Mouse (Mus musculus): ENCODE data around the gene Gm498. TPM values are rescaled to one million over a fixed set of nuclear protein-coding genes. Genes with fewer than 3 reads are reported as not detected.

Gm498 gene
- total and polyA plus RNA-seq, 2 experiments from 2014 or later: not detected

- Histone ChIP-seq H3K4me2 (ENCODE audit: low read depth, low read length, poor library complexity, severe bottlenecking) (no peak overlapping the region), H3K27ac (ENCODE audit: low read depth, low read length) (no peak overlapping the region), H3K36me3 (ENCODE audit: insufficient read depth, low read length) (no peaks in the 10 kb centered on the region), H3K27me3 (ENCODE audit: insufficient read depth, low read length) (no peaks in the 10 kb centered on the region), H3K9ac (replicated peaks; ENCODE audit: low read length, poor library complexity, severe bottlenecking) (no peak overlapping the region), H3K4me3 (ENCODE audit: low read depth, low read length) (no peak overlapping the region), H3K4me1 (ENCODE audit: insufficient read depth, low read length) (no peaks in the 10 kb centered on the region), H3K9me3 (ENCODE audit: low read length) (no peaks in the 10 kb centered on the region)
- no peak for ATAC-seq (ENCODE audit: low FRiP score)
- DNase-seq (ENCODE audit: low spot score): peak; percentile 41
- 72% methylated on average over 14 of the region's 14 CpGs for WGBS
- TF ChIP-seq CTCF (IDR thresholded peaks at IDR 0.05): no peak
Observed at GRCm38 (mm10) chr7:143942941-143943691, 76.5 kb downstream of the Gm498 start.

GRCm38 (mm10) chr7:143944421-143944980 is 77.9 kb downstream of the Gm498 start:
- Histone ChIP-seq H3K27me3 (ENCODE audit: insufficient read depth, low read length) (no peaks in the 10 kb centered on the region), H3K4me1 (ENCODE audit: insufficient read depth, low read length) (no peaks in the 10 kb centered on the region), H3K9ac (replicated peaks; ENCODE audit: low read length, poor library complexity, severe bottlenecking) (no peak overlapping the region), H3K36me3 (ENCODE audit: insufficient read depth, low read length) (no peaks in the 10 kb centered on the region), H3K4me2 (ENCODE audit: low read depth, low read length, poor library complexity, severe bottlenecking) (no peak overlapping the region), H3K4me3 (ENCODE audit: low read depth, low read length) (no peak overlapping the region), H3K9me3 (ENCODE audit: low read length) (no peaks in the 10 kb centered on the region), H3K27ac (ENCODE audit: low read depth, low read length) (no peak overlapping the region)
- 55% methylated on average over 6 of the region's 6 CpGs for WGBS
- DNase-seq (ENCODE audit: low spot score): peak; percentile 77
- no peak for TF ChIP-seq CTCF (IDR thresholded peaks at IDR 0.05)
- no peak for ATAC-seq (ENCODE audit: low FRiP score)

Small RNA genes lying within 50 kb of the gene (microRNA-seq; reads per million reads assigned to microRNA genes)
- gene Mir6404 (ENCODE audit: borderline number of aligned reads): not detected

Other genes starting within 250 kb of the Gm498 start
- 0.09 and 0.11 TPM in 2 replicates for gene Tnfrsf26, start 238.1 kb upstream of the Gm498 start, total RNA-seq (2014; rRNA removed)
- 0.05 and 0.10 TPM in 2 replicates for gene Tnfrsf26, start 238.1 kb upstream of the Gm498 start, polyA plus RNA-seq (2015; fragmentation: Nextera tagmentation; extraction: Ambion mirVana)
- 1.6 and 2.6 TPM in 2 replicates for gene Tnfrsf22, start 217.2 kb upstream of the Gm498 start, total RNA-seq (2014; rRNA removed)
- 4.9 and 6.7 TPM in 2 replicates for gene Tnfrsf22, start 217.2 kb upstream of the Gm498 start, polyA plus RNA-seq (2015; fragmentation: Nextera tagmentation; extraction: Ambion mirVana)
- gene Tnfrsf23, start 181.0 kb upstream of the Gm498 start, total RNA-seq (2014; rRNA removed): 1.2 and 1.6 TPM in 2 replicates
- gene Tnfrsf23, start 181.0 kb upstream of the Gm498 start, polyA plus RNA-seq (2015; fragmentation: Nextera tagmentation; extraction: Ambion mirVana): 0.93 and 1.7 TPM in 2 replicates
- 47.7 and 52.6 TPM in 2 replicates for gene Osbpl5, start 109.9 kb upstream of the Gm498 start, total RNA-seq (2014; rRNA removed)
- 26.7 and 30.2 TPM in 2 replicates for gene Osbpl5, start 109.9 kb upstream of the Gm498 start, polyA plus RNA-seq (2015; fragmentation: Nextera tagmentation; extraction: Ambion mirVana)
- gene Mrgprg, start 99.8 kb upstream of the Gm498 start, total RNA-seq (2014; rRNA removed): 0.14 and 0.27 TPM in 2 replicates
- not detected in 2 replicates for gene Mrgprg, start 99.8 kb upstream of the Gm498 start, polyA plus RNA-seq (2015; fragmentation: Nextera tagmentation; extraction: Ambion mirVana)
- 8.0 and 10.1 TPM in 2 replicates for gene Mrgpre, start 82.3 kb upstream of the Gm498 start, total RNA-seq (2014; rRNA removed)
- gene Mrgpre, start 82.3 kb upstream of the Gm498 start, polyA plus RNA-seq (2015; fragmentation: Nextera tagmentation; extraction: Ambion mirVana): 11.6 and 12.4 TPM in 2 replicates
- 6.9 and 13.1 TPM in 2 replicates for gene Nadsyn1, start 44.0 kb upstream of the Gm498 start, total RNA-seq (2014; rRNA removed)
- gene Nadsyn1, start 44.0 kb upstream of the Gm498 start, polyA plus RNA-seq (2015; fragmentation: Nextera tagmentation; extraction: Ambion mirVana): 3.5 and 5.8 TPM in 2 replicates
- 63.4 and 66.0 TPM in 2 replicates for gene Dhcr7, start 43.7 kb upstream of the Gm498 start, total RNA-seq (2014; rRNA removed)
- gene Dhcr7, start 43.7 kb upstream of the Gm498 start, polyA plus RNA-seq (2015; fragmentation: Nextera tagmentation; extraction: Ambion mirVana): 74.7 and 80.4 TPM in 2 replicates
- 32.5 and 32.6 TPM in 2 replicates for gene Shank2, start 135.1 kb downstream of the Gm498 start, total RNA-seq (2014; rRNA removed)
- 7.7 and 9.3 TPM in 2 replicates for gene Shank2, start 135.1 kb downstream of the Gm498 start, polyA plus RNA-seq (2015; fragmentation: Nextera tagmentation; extraction: Ambion mirVana)